Mouse (Mus musculus): ENCODE data around the gene Pafah1b3. TPM values are rescaled to one million over a fixed set of nuclear protein-coding genes. Genes with fewer than 3 reads are reported as not detected.

The Pafah1b3 gene
- polyA plus RNA-seq, 1 experiment from 2014 or later, result 198 TPM

Other genes starting within 250 kb of the Pafah1b3 start
- gene Grik5, start 225.6 kb downstream of the Pafah1b3 start, polyA plus RNA-seq (2015; fragmentation: Nextera tagmentation; extraction: Ambion mirVana), result 4.2 and 5.7 TPM in 2 replicates
- gene Zfp574, start 225.4 kb downstream of the Pafah1b3 start, polyA plus RNA-seq (2015; fragmentation: Nextera tagmentation; extraction: Ambion mirVana), result 28.8 and 29.5 TPM in 2 replicates
- gene Pou2f2, start 118.3 kb downstream of the Pafah1b3 start, polyA plus RNA-seq (2015; fragmentation: Nextera tagmentation; extraction: Ambion mirVana), result 1.1 and 1.4 TPM in 2 replicates
- gene Dedd2, start 77.4 kb downstream of the Pafah1b3 start, polyA plus RNA-seq (2015; fragmentation: Nextera tagmentation; extraction: Ambion mirVana), result 12.2 and 13.6 TPM in 2 replicates
- gene Zfp526, start 76.6 kb downstream of the Pafah1b3 start, polyA plus RNA-seq (2015; fragmentation: Nextera tagmentation; extraction: Ambion mirVana), result 2.7 and 2.8 TPM in 2 replicates
- 8.2 and 10.0 TPM in 2 replicates for gene Gsk3a, start 60.1 kb downstream of the Pafah1b3 start, polyA plus RNA-seq (2015; fragmentation: Nextera tagmentation; extraction: Ambion mirVana)
- gene Erf, start 47.2 kb downstream of the Pafah1b3 start, polyA plus RNA-seq (2015; fragmentation: Nextera tagmentation; extraction: Ambion mirVana), result 20.8 and 24.4 TPM in 2 replicates
- 40.3 and 42.5 TPM in 2 replicates for gene Cic, start 30.3 kb downstream of the Pafah1b3 start, polyA plus RNA-seq (2015; fragmentation: Nextera tagmentation; extraction: Ambion mirVana)
- gene Prr19, start 3.4 kb upstream of the Pafah1b3 start, polyA plus RNA-seq (2015; fragmentation: Nextera tagmentation; extraction: Ambion mirVana), result 0.32 and 0.40 TPM in 2 replicates
- gene Tmem145, start 8.1 kb upstream of the Pafah1b3 start, polyA plus RNA-seq (2015; fragmentation: Nextera tagmentation; extraction: Ambion mirVana), result 0.50 and 0.61 TPM in 2 replicates
- 14.2 and 14.3 TPM in 2 replicates for gene Megf8, start 19.2 kb upstream of the Pafah1b3 start, polyA plus RNA-seq (2015; fragmentation: Nextera tagmentation; extraction: Ambion mirVana)
- gene Cnfn, start 71.7 kb upstream of the Pafah1b3 start, polyA plus RNA-seq (2015; fragmentation: Nextera tagmentation; extraction: Ambion mirVana), result 649 and 693 TPM in 2 replicates
- 9.2 and 11.8 TPM in 2 replicates for gene Lipe, start 100.7 kb upstream of the Pafah1b3 start, polyA plus RNA-seq (2015; fragmentation: Nextera tagmentation; extraction: Ambion mirVana)
- 0.20 and 0.32 TPM in 2 replicates for gene Cxcl17, start 114.9 kb upstream of the Pafah1b3 start, polyA plus RNA-seq (2015; fragmentation: Nextera tagmentation; extraction: Ambion mirVana)
- gene Ceacam1, start 179.6 kb upstream of the Pafah1b3 start, polyA plus RNA-seq (2015; fragmentation: Nextera tagmentation; extraction: Ambion mirVana), result 1.5 and 2.2 TPM in 2 replicates
- not detected in 2 replicates for gene Ceacam2, start 241.9 kb upstream of the Pafah1b3 start, polyA plus RNA-seq (2015; fragmentation: Nextera tagmentation; extraction: Ambion mirVana)

Data from limb, embryonic 15.5 days (tissue).